Mouse (Mus musculus) lung, embryonic 16.5 days (tissue): ENCODE data around the gene Hist1h3c. TPM values are rescaled to one million over a fixed set of nuclear protein-coding genes. Genes with fewer than 3 reads are reported as not detected.
"Not testable (repeated sequence)": the region's sequence is repeated elsewhere in the genome, so short reads cannot be mapped to it uniquely, and the experiment has no call there.

ENCODE experiments used
- ATAC-seq: fragments of 200-750 bp; cut with Nextera tagmentation; 2 replicates; pipeline ENCODE4 v1.8.0; 2017; ENCODE audit warnings: low read depth, mild to moderate bottlenecking, moderate library complexity
- H3K27ac ChIP-seq: fragments of 300-500 bp; sonication (generic); 2 replicates; pipeline ENCODE4 v1.5.1; 2014; ENCODE audit warnings: mild to moderate bottlenecking, control low read depth, low read length
- H3K27me3 ChIP-seq: fragments of 300-500 bp; sonication (generic); 2 replicates; pipeline ENCODE4 v1.6.1; 2014; ENCODE audit warnings: low read depth, low read length, mixed read lengths; ENCODE audit not compliant: control insufficient read depth, insufficient read depth
- H3K36me3 ChIP-seq: fragments of 300-500 bp; sonication (generic); 2 replicates; pipeline ENCODE4 v1.6.1; 2014; ENCODE audit warnings: low read length; ENCODE audit not compliant: control insufficient read depth, insufficient read depth
- H3K4me1 ChIP-seq: fragments of 300-500 bp; sonication (generic); replicated peaks from 2 replicates; pipeline ENCODE4 v1.6.1; 2014; ENCODE audit warnings: low read length, mixed read lengths; ENCODE audit not compliant: control insufficient read depth, insufficient read depth
- H3K4me2 ChIP-seq: fragments of 300-500 bp; sonication (generic); 2 replicates; pipeline ENCODE4 v1.6.1; 2014; ENCODE audit warnings: low read depth, low read length, control low read depth
- H3K4me3 ChIP-seq: fragments of 300-500 bp; sonication (generic); 2 replicates; pipeline ENCODE4 v1.5.1; 2014; ENCODE audit warnings: mild to moderate bottlenecking, low read length, control low read depth
- H3K9ac ChIP-seq: fragments of 300-500 bp; sonication (generic); 2 replicates; pipeline ENCODE4 v1.6.1; 2014; ENCODE audit warnings: low read length, control low read depth
- H3K9me3 ChIP-seq: fragments of 300-500 bp; sonication (generic); 2 replicates; pipeline ENCODE4 v1.6.1; 2016; ENCODE audit warnings: low read length; ENCODE audit not compliant: control insufficient read depth
- WGBS: fragments of 180-500 bp; shearing (Covaris S2); extraction: QIAGEN DNeasy Blood & Tissue Kit; methylation state at CpG from one replicate; pipeline ENCODE4 v1.1.7; 2014; 5-methylcytosine and 5-hydroxymethylcytosine counted together
- polyA plus RNA-seq: library from polyadenylated mRNA; unstranded; fragments of >200 nt; fragmentation: Nextera tagmentation; extraction: Ambion mirVana; gene quantifications from 2 replicates; pipeline ENCODE4 v1.2.1, GENCODE M21; 2015

Gene Hist1h3c
- polyA plus RNA-seq, result 5.9 and 9.7 TPM in 2 replicates

DNA sequence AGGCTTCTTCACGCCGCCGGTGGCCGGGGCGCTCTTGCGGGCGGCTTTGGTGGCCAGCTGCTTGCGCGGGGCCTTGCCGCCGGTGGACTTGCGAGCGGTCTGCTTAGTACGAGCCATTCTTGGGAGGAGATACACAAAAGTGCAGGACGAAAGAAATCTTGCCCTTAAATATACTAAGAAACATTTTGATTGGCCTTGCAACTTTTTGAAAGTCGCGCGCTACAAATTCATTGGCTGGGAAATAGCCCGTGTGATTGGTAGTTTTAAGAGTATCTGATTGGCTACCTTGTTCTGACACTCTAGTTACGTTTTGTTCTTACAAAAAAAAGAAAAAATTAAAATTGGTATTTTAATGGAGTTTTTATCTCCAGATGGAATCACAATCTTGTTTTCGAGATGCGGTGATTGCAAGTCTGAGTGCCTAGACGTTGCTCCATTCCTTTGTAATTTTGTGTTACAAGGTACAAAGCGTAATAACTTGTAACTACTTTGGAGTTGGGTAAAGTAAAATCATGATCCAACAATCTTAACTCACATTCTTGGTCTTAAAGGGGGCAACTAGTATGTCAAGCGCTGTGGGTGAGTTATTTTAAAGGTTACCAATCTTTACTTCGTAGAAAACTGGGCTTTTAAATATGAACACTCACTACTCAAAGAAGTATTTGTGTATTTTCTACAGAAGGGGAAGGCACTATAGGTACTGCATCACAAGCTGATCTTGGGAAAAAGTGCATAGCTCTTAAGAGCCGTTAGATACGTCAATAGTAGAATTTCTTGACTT is at the start of gene Hist1h3c:
Gene Hist1h3c, minus strand, starts transcription at position 222 of the 781 bp plus-strand sequence.
- H3K9ac ChIP-seq, result peak within 1 kb of the TSS; percentile 75
- peaks cover 15% of the 10 kb centered on the region for H3K4me1 ChIP-seq
- no peaks in the 10 kb centered on the region for H3K27me3 ChIP-seq
- WGBS, result under 1% methylated on average over 23 of the region's 28 CpGs
- H3K9me3 ChIP-seq, result no peaks in the 10 kb centered on the region
- peak within 1 kb of the TSS; percentile 63 for H3K4me2 ChIP-seq
- ATAC-seq, result peak; percentile 69
- peak within 1 kb of the TSS; percentile 99 for H3K27ac ChIP-seq
- H3K4me3 ChIP-seq, result peak within 1 kb of the TSS; percentile 52
- H3K36me3 ChIP-seq, result no peaks in the 10 kb centered on the region

DNA sequence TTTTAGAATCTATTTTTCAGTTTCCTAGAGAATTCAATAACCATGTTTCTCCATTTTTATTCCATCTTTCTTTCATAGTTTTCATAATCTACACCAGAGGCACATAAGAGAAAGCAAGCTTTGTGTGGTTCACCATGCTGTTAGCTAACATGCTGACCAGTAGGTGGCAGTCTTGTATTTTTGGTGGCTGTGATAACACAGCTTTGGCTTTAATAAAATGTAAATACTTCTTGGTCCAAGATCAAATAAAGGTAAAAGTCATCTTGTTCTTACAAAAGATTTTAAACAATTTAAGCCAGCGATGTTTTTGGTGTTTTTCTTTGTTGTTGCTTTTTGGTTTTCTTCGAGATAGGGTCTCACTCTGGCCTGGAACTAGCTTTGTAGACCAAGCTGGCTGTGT is 47.1 kb upstream of the Hist1h3c start:
- H3K4me3 ChIP-seq, result no peak overlapping the region
- no peaks in the 10 kb centered on the region for H3K4me1 ChIP-seq
- no peaks in the 10 kb centered on the region for H3K36me3 ChIP-seq
- no peaks in the 10 kb centered on the region for H3K27me3 ChIP-seq
- no peak overlapping the region for H3K9ac ChIP-seq
- ATAC-seq, result no peak
- 24% methylated on average over 2 of the region's 2 CpGs for WGBS
- no peak overlapping the region for H3K27ac ChIP-seq
- H3K4me2 ChIP-seq, result no peak overlapping the region
- no peaks in the 10 kb centered on the region for H3K9me3 ChIP-seq

DNA sequence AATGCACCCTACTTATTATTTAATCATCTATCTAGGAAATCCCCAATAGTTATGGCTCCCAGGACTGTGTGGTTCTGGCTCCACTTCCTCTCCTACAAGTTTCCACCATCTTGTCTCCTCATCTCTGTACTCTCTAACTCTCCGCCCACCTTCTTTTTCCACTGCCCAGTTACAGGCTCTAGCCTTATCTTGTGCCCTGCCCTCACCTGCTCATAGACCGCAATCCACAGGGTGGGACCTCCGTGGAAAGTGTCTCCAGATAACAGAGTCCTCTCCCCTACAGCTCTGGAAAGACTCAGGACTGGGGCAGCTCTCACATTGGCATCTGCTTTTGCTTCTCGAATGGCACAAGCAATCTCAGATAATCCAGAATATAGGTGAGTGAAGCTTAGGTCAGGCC is 33.6 kb upstream of the Hist1h3c start:
- H3K36me3 ChIP-seq, result no peaks in the 10 kb centered on the region
- ATAC-seq, result no peak
- H3K9ac ChIP-seq, result no peak overlapping the region
- no peaks in the 10 kb centered on the region for H3K9me3 ChIP-seq
- no peaks in the 10 kb centered on the region for H3K4me1 ChIP-seq
- no peak overlapping the region for H3K4me2 ChIP-seq
- no peaks in the 10 kb centered on the region for H3K27me3 ChIP-seq
- H3K27ac ChIP-seq, result no peak overlapping the region
- 65% methylated on average over 4 of the region's 4 CpGs for WGBS
- no peak overlapping the region for H3K4me3 ChIP-seq

DNA sequence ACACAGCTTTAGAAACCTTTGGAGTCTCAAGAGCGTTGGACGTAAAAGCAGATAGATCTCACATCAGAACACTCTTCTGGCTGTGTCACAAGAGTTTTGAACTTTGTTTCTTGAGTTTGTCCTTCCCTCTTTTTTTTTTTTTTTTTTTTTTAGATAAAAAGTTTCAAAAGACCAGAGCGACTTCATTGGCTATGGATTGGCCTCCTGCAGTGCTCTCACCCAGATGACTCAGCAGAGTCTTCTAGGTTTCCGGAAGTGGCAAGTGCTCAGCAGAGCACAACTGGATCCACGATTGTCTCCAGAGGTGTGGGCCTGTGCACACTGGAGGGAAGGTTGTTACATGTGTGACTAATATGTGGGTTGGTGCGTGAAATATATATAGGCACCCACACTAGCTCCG is 32.9 kb upstream of the Hist1h3c start:
- Histone ChIP-seq H3K27ac (no peak overlapping the region), H3K4me3 (no peak overlapping the region), H3K36me3 (no peaks in the 10 kb centered on the region), H3K27me3 (no peaks in the 10 kb centered on the region), H3K4me2 (no peak overlapping the region), H3K9ac (no peak overlapping the region), H3K4me1 (no peaks in the 10 kb centered on the region), H3K9me3 (no peaks in the 10 kb centered on the region)
- no peak for ATAC-seq
- WGBS, result 89% methylated on average over 7 of the region's 7 CpGs

DNA sequence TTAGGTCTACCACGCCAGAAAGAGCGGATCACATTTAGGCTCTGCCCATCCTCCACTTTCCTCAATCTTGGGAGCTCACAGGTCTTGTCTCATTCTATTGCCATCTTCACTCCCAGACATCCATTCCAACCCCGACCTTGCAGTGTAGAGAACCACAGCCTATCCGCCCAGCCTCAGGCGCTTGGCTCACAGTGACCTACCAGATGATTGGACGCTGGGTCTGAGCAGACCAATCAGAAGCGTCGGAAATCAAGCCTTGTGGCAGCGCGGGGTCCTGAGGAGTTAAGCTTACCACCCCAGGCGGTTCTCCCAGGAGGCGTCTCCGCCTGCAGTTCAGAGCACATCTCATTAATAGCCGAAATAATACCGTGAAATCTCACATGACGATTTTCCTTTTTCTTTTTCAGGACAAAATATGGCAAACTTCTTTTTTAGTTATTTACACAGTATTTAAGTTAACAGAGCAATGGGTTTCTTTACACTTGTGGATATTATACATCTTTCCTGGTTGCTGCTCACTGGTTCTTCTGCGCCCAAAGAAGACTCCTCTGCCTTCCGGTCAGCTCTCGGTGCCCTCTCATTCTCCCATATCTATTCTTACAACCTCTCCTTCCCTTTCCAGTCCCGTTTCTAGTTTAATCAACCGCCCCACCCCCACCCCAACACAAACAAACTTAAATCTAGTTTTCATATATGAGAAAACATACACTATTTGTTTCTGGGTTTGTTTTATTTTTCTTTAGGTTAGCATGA is 27.3 kb upstream of the Hist1h3c start:
- 0 out of 2 replicates have a peak overlapping the region, but pooled peaks have one; percentile 1 for H3K4me3 ChIP-seq
- ATAC-seq, result peak; percentile 95

DNA sequence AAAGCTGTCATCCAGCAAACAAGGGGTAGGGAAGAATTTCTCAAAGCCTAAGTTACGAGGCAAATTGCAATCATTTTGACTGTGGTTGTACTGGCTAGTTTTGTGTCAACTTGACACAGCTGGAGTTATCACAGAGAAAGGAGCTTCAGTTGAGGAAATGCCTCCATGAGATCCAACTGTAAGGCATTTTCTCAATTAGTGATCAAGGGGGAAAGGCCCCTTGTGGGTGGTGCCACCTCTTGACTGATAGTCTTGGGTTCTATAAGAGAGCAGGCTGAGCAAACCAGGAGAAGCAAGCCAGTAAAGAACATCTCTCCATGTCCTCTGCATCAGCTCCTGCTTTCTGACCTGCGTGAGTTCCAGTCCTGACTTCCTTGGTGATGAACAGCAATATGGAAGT is 24.2 kb upstream of the Hist1h3c start, which contains the start of gene Trim38:
Gene Trim38, plus strand, starts transcription at position 301 of the 400 bp plus-strand sequence.
- not testable (repeated sequence) for H3K36me3 ChIP-seq, H3K4me2 ChIP-seq, H3K27me3 ChIP-seq, H3K4me3 ChIP-seq, H3K9ac ChIP-seq, H3K9me3 ChIP-seq, H3K27ac ChIP-seq, ATAC-seq, H3K4me1 ChIP-seq
- 79% methylated on average over 2 of the region's 2 CpGs for WGBS

More for the DNA sequence above, 27.3 kb upstream of the Hist1h3c start:
- H3K9me3 ChIP-seq, result no peaks in the 10 kb centered on the region
- no peak overlapping the region for H3K27ac ChIP-seq
- peak overlapping the region; percentile 43 for H3K4me2 ChIP-seq
- 22% methylated on average over 21 of the region's 21 CpGs for WGBS
- H3K27me3 ChIP-seq, result no peaks in the 10 kb centered on the region
- no peak overlapping the region for H3K9ac ChIP-seq
- H3K4me1 ChIP-seq, result 0 out of 2 replicates have a peak, but pooled peaks cover 3% of the 10 kb centered on the region
- H3K36me3 ChIP-seq, result no peaks in the 10 kb centered on the region

DNA sequence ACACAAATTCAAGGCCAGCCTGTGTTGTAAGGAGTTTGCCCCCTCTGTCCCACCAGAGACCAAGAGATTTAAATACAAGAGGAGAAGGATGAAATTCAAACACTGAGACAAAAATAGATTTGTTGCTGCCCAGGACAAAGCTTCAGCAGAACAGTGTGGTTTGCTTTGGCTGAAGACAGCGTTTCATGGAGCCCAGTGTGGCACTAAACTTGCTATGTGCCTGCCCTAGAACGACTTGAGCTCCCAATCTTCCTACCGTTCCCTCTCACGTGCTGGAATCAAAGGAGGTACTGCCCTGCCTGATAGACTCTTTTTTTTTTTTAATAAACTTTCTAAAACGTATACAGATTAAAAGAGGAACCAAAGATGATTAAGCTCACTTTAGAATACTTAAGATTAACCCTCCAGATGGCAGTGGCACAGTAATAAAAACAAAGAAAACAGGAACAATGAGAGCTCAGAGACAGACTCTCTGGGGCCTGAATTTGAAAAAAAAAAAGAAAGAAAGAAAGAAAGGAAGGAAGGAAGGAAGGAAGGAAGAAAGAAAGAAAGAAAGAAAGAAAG is 23.5 kb upstream of the Hist1h3c start:
- Histone ChIP-seq H3K27ac (no peak overlapping the region), H3K9me3 (no peaks in the 10 kb centered on the region), H3K36me3 (no peaks in the 10 kb centered on the region), H3K27me3 (no peaks in the 10 kb centered on the region), H3K4me2 (no peak overlapping the region), H3K9ac (no peak overlapping the region), H3K4me3 (no peak overlapping the region), H3K4me1 (peaks cover 12% of the 10 kb centered on the region)
- no peak for ATAC-seq
- 39% methylated on average over 5 of the region's 5 CpGs for WGBS

DNA sequence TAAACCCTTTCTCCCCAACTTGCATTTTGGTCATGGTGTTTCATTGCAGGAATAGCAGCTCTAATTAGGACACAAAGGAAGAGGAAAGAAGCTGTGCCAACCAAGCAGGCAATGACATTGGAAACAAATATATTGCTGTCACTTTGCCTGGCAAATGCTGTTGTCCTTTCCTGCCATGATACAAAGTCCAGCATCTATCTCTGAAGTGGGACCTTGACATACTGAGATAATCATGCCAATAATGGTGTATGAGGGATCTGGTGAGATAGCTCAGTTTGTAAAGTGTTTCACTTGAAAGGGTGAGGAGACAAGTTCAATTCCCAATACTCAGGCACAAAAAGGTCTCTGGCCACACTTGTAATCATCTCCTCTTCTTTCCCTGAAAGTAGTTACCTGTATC is 21.4 kb upstream of the Hist1h3c start:
- H3K9ac ChIP-seq, result no peak overlapping the region
- no peaks in the 10 kb centered on the region for H3K9me3 ChIP-seq
- no peak overlapping the region for H3K27ac ChIP-seq
- peaks cover 10% of the 10 kb centered on the region for H3K4me1 ChIP-seq
- ATAC-seq, result no peak
- H3K36me3 ChIP-seq, result no peaks in the 10 kb centered on the region
- H3K4me2 ChIP-seq, result no peak overlapping the region
- H3K4me3 ChIP-seq, result no peak overlapping the region
- H3K27me3 ChIP-seq, result no peaks in the 10 kb centered on the region

DNA sequence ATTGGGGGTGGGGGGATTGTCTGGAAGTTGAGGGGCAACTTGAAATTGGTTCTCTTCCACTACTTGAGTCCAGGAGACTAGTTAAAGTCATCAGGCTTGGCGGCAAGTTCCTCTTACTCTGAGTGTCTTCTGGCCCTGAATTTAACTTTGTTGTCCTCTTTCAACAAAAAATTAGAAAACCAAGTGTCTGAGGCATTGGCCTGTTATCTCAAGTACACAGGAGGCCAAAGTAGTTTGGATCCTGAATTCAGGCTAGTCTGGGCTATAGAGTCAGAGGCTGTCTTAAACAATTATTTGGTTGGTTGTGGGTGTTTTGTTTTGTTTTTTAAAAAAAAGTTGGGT is 19.7 kb upstream of the Hist1h3c start:
- no peak for ATAC-seq
- H3K4me3 ChIP-seq, result no peak overlapping the region
- no peaks in the 10 kb centered on the region for H3K9me3 ChIP-seq
- WGBS, result 33% methylated on average over 1 of the region's 1 CpGs
- no peak overlapping the region for H3K9ac ChIP-seq
- no peaks in the 10 kb centered on the region for H3K27me3 ChIP-seq
- H3K4me2 ChIP-seq, result no peak overlapping the region
- H3K4me1 ChIP-seq, result peaks cover 14% of the 10 kb centered on the region
- H3K36me3 ChIP-seq, result no peaks in the 10 kb centered on the region
- peak overlapping the region; percentile 33; the same call in 1 of the 2 replicates for H3K27ac ChIP-seq
